Mouse (Mus musculus): ENCODE measurements around the gene Ifrd1. TPM values are rescaled to one million over a fixed set of nuclear protein-coding genes. Genes with fewer than 3 reads are reported as not detected.
A peak's percentile ranks its signal among the peaks of the same experiment; 100 is the strongest.

Ifrd1 gene
- polyA plus RNA-seq (2014; fragmentation: Nextera tagmentation; extraction: Ambion mirVana), result 99.9 and 112 TPM in 2 replicates

DNA sequence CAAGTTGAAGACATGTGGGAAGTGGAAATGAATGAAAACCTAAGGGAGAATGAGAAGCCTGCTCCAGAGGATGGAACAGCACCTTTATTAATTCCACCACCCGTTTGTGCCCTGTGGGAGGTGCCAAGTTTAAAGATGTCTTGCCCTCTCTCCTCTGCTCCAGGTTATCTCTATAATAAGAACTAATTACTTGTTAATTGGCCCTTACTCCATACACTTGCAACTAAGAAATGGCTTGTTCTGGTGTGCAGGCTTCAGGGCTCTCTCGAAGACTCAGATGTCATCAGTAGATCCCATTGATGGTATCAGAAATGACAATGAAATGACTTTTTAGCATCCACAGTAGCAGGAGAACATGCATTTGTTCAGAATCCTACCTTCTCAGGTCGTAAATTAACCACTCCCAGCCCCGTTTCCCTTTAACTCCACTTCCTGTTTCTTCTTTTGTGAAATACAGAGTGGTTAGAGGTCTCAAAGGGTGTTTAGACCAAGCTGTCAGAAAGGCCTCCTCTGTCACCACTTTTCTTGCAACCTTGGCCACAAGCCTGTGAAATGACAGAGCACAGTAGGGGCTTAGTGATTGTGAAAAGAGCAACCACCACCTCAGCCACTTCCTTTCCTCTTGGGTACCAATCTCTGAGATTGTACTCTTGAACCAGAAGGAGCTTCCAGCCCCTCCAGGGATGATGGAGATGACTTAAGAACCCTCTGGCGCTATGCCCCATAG, at the start of gene Ifrd1:
TSS of gene Ifrd1 (minus strand) at position 51 of the 727 bp plus-strand sequence.
- peak; percentile 6; the same call in 1 of the 2 replicates for ATAC-seq (replicated peaks; ENCODE audit: low FRiP score)
- H3K27ac ChIP-seq (ENCODE audit: low read depth, low read length), result no peak within 1 kb of the TSS
- no peak within 1 kb of the TSS for H3K4me2 ChIP-seq

GRCm38 (mm10) chr12:40286539-40286938, 38.2 kb upstream of the Ifrd1 start:
- Histone ChIP-seq H3K4me1 (replicated peaks; ENCODE audit: control insufficient read depth, insufficient read depth, low read length) (no peaks in the 10 kb centered on the region), H3K9ac (ENCODE audit: low read depth, low read length) (no peak overlapping the region), H3K9me3 (ENCODE audit: control insufficient read depth, low read length) (no peaks in the 10 kb centered on the region), H3K27ac (ENCODE audit: low read depth, low read length) (no peak overlapping the region), H3K27me3 (replicated peaks; ENCODE audit: control insufficient read depth, insufficient read depth, low read length) (no peaks in the 10 kb centered on the region), H3K4me3 (ENCODE audit: low read depth, low read length) (no peak overlapping the region), H3K4me2 (no peak overlapping the region), H3K36me3 (ENCODE audit: control insufficient read depth, insufficient read depth, low read length) (no peaks in the 10 kb centered on the region)
- 72% methylated on average over 4 of the region's 4 CpGs for WGBS
- DNase-seq (ENCODE audit: low spot score) (no peak), ATAC-seq (replicated peaks; ENCODE audit: low FRiP score) (no peak)

More for the DNA sequence above, at the start of gene Ifrd1:
- H3K9me3 ChIP-seq (ENCODE audit: control insufficient read depth, low read length), result no peaks in the 10 kb centered on the region
- no peaks in the 10 kb centered on the region for H3K36me3 ChIP-seq (ENCODE audit: control insufficient read depth, insufficient read depth, low read length)
- peaks cover 15% of the 10 kb centered on the region; the same call in 1 of the 2 replicates for H3K4me1 ChIP-seq (replicated peaks; ENCODE audit: control insufficient read depth, insufficient read depth, low read length)
- H3K4me3 ChIP-seq (ENCODE audit: low read depth, low read length), result no peak within 1 kb of the TSS
- no peak for DNase-seq (ENCODE audit: low spot score)
- no peaks in the 10 kb centered on the region for H3K27me3 ChIP-seq (replicated peaks; ENCODE audit: control insufficient read depth, insufficient read depth, low read length)
- no peak within 1 kb of the TSS for H3K9ac ChIP-seq (ENCODE audit: low read depth, low read length)
- WGBS, result 57% methylated on average over 5 of the region's 5 CpGs

- Histone ChIP-seq H3K4me2 (no peak overlapping the region), H3K9me3 (ENCODE audit: control insufficient read depth, low read length) (no peaks in the 10 kb centered on the region), H3K27me3 (replicated peaks; ENCODE audit: control insufficient read depth, insufficient read depth, low read length) (no peaks in the 10 kb centered on the region), H3K27ac (ENCODE audit: low read depth, low read length) (no peak overlapping the region), H3K36me3 (ENCODE audit: control insufficient read depth, insufficient read depth, low read length) (no peaks in the 10 kb centered on the region), H3K9ac (ENCODE audit: low read depth, low read length) (no peak overlapping the region), H3K4me1 (replicated peaks; ENCODE audit: control insufficient read depth, insufficient read depth, low read length) (no peaks in the 10 kb centered on the region), H3K4me3 (ENCODE audit: low read depth, low read length) (no peak overlapping the region)
- ATAC-seq (replicated peaks; ENCODE audit: low FRiP score), result no peak
- DNase-seq (ENCODE audit: low spot score), result no peak
- WGBS, result 80% methylated on average over 4 of the region's 4 CpGs
Observed at GRCm38 (mm10) chr12:40280596-40281325, 32.5 kb upstream of the Ifrd1 start.

DNA sequence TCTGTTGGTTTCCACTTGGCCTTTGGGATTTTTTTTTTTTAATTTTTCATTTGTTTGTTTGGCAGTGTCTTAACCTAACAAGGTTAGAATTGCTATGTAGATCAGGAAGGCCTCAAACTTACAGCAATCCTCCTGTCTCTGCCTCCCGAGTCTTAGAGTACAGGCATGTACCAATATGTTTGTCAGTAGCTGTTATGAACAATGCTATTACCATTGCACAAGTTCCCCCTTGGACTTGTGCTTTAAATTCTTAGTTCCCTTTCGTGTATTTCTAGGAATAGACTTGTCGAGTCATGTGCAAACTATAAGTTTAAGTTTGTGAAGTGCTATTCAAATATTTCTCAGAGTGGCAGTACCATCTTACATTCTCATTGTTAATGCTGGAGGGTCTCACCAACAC, 29.3 kb upstream of the Ifrd1 start:
- DNase-seq (ENCODE audit: low spot score), result no peak
- Histone ChIP-seq H3K27me3 (replicated peaks; ENCODE audit: control insufficient read depth, insufficient read depth, low read length) (no peaks in the 10 kb centered on the region), H3K4me2 (no peak overlapping the region), H3K9me3 (ENCODE audit: control insufficient read depth, low read length) (no peaks in the 10 kb centered on the region), H3K4me3 (ENCODE audit: low read depth, low read length) (no peak overlapping the region), H3K4me1 (replicated peaks; ENCODE audit: control insufficient read depth, insufficient read depth, low read length) (no peaks in the 10 kb centered on the region), H3K27ac (ENCODE audit: low read depth, low read length) (no peak overlapping the region), H3K9ac (ENCODE audit: low read depth, low read length) (no peak overlapping the region), H3K36me3 (ENCODE audit: control insufficient read depth, insufficient read depth, low read length) (no peaks in the 10 kb centered on the region)
- ATAC-seq (replicated peaks; ENCODE audit: low FRiP score), result no peak
- WGBS, result 69% methylated on average over 3 of the region's 3 CpGs

GRCm38 (mm10) chr12:40274931-40275330, 26.6 kb upstream of the Ifrd1 start:
- H3K9me3 ChIP-seq (ENCODE audit: control insufficient read depth, low read length), result no peaks in the 10 kb centered on the region

GRCm38 (mm10) chr12:40273339-40273738, 25.0 kb upstream of the Ifrd1 start:
- 49% methylated on average over 4 of the region's 4 CpGs for WGBS
- ATAC-seq (replicated peaks; ENCODE audit: low FRiP score), result no peak
- no peak overlapping the region for H3K4me3 ChIP-seq (ENCODE audit: low read depth, low read length)

More at GRCm38 (mm10) chr12:40274931-40275330, 26.6 kb upstream of the Ifrd1 start:
- Histone ChIP-seq H3K27ac (ENCODE audit: low read depth, low read length) (no peak overlapping the region), H3K4me1 (replicated peaks; ENCODE audit: control insufficient read depth, insufficient read depth, low read length) (no peaks in the 10 kb centered on the region), H3K4me2 (no peak overlapping the region), H3K27me3 (replicated peaks; ENCODE audit: control insufficient read depth, insufficient read depth, low read length) (no peaks in the 10 kb centered on the region), H3K36me3 (ENCODE audit: control insufficient read depth, insufficient read depth, low read length) (no peaks in the 10 kb centered on the region), H3K4me3 (ENCODE audit: low read depth, low read length) (no peak overlapping the region), H3K9ac (ENCODE audit: low read depth, low read length) (no peak overlapping the region)
- DNase-seq (ENCODE audit: low spot score) (no peak), ATAC-seq (replicated peaks; ENCODE audit: low FRiP score) (no peak)

GRCm38 (mm10) chr12:40272710-40273109, 24.4 kb upstream of the Ifrd1 start:
- no peak for DNase-seq (ENCODE audit: low spot score)
- 80% methylated on average over 4 of the region's 4 CpGs for WGBS
- no peak for ATAC-seq (replicated peaks; ENCODE audit: low FRiP score)

More at GRCm38 (mm10) chr12:40273339-40273738, 25.0 kb upstream of the Ifrd1 start:
- Histone ChIP-seq H3K36me3 (ENCODE audit: control insufficient read depth, insufficient read depth, low read length) (no peaks in the 10 kb centered on the region), H3K27me3 (replicated peaks; ENCODE audit: control insufficient read depth, insufficient read depth, low read length) (no peaks in the 10 kb centered on the region), H3K4me1 (replicated peaks; ENCODE audit: control insufficient read depth, insufficient read depth, low read length) (no peaks in the 10 kb centered on the region), H3K9ac (ENCODE audit: low read depth, low read length) (no peak overlapping the region), H3K4me2 (no peak overlapping the region), H3K9me3 (ENCODE audit: control insufficient read depth, low read length) (no peaks in the 10 kb centered on the region), H3K27ac (ENCODE audit: low read depth, low read length) (no peak overlapping the region)
- no peak for DNase-seq (ENCODE audit: low spot score)

GRCm38 (mm10) chr12:40268313-40268712, 20.0 kb upstream of the Ifrd1 start:
- DNase-seq (ENCODE audit: low spot score), result no peak
- Histone ChIP-seq H3K27ac (ENCODE audit: low read depth, low read length) (no peak overlapping the region), H3K4me1 (replicated peaks; ENCODE audit: control insufficient read depth, insufficient read depth, low read length) (no peaks in the 10 kb centered on the region), H3K9me3 (ENCODE audit: control insufficient read depth, low read length) (no peaks in the 10 kb centered on the region), H3K9ac (ENCODE audit: low read depth, low read length) (no peak overlapping the region), H3K27me3 (replicated peaks; ENCODE audit: control insufficient read depth, insufficient read depth, low read length) (no peaks in the 10 kb centered on the region), H3K36me3 (ENCODE audit: control insufficient read depth, insufficient read depth, low read length) (no peaks in the 10 kb centered on the region), H3K4me2 (no peak overlapping the region), H3K4me3 (ENCODE audit: low read depth, low read length) (no peak overlapping the region)
- WGBS, result 74% methylated on average over 2 of the region's 2 CpGs
- no peak for ATAC-seq (replicated peaks; ENCODE audit: low FRiP score)

More at GRCm38 (mm10) chr12:40272710-40273109, 24.4 kb upstream of the Ifrd1 start:
- Histone ChIP-seq H3K4me3 (ENCODE audit: low read depth, low read length) (no peak overlapping the region), H3K27me3 (replicated peaks; ENCODE audit: control insufficient read depth, insufficient read depth, low read length) (no peaks in the 10 kb centered on the region), H3K27ac (ENCODE audit: low read depth, low read length) (no peak overlapping the region), H3K36me3 (ENCODE audit: control insufficient read depth, insufficient read depth, low read length) (no peaks in the 10 kb centered on the region), H3K4me1 (replicated peaks; ENCODE audit: control insufficient read depth, insufficient read depth, low read length) (no peaks in the 10 kb centered on the region), H3K9me3 (ENCODE audit: control insufficient read depth, low read length) (no peaks in the 10 kb centered on the region), H3K9ac (ENCODE audit: low read depth, low read length) (no peak overlapping the region), H3K4me2 (no peak overlapping the region)

Measured in liver, embryonic 11.5 days (tissue).